Mouse (Mus musculus) thymus, postnatal 36 days (tissue): Measurements from ENCODE around the gene Ddx17.

Experiments
- DNase-seq, 2 experiments: peaks; one replicate each; pipeline ENCODE4 v3.0.0; 2022; ENCODE audit warnings: mixed read lengths in 2 of 2

Gene Ddx17

DNA sequence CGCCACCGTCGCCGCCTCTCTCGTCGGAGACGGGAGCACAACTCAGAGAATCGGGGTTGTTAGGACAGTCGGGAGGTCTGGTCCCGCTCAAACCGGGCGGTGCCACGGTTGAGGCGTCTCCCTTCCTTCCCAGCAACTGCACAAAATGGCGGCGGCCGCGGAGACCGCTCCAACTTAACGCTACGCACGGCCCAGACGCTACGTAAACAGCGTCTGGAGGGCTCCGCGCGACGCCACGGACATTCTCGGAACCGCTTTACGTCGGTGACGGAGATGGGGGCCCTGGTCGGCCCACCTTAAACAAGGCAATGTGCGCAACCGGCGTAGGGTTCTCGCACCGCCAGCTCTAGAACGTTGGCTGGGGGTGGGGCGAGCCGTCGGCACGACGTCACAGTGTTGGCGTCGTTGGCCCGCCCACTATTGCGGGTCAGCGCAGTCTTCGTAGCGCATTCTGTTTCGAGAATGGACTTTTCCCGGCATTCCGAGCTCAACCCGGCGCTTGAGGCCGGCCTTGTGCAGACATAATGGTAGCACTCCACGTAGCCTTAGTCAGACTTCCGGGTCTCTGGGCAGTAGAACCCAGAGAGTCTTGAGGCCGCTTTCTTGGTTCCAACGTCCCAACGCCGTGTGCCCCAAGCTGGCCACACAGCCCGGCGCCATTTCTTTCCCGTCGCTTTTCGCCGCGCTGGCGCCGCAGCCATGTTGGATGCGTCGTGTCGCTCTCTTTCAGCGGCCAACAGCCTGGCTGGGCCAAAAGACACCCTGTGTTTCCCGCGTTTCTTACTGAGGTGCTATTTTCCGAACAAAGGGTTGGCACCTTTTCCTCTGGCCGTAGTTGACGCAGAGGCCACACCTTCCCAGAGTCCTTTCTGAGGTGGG is at the start of gene Ddx17:
Ddx17 (minus strand) TSS at position 332 of the 879 bp plus-strand sequence.
- peak; percentile 95 to 98 for DNase-seq

DNA sequence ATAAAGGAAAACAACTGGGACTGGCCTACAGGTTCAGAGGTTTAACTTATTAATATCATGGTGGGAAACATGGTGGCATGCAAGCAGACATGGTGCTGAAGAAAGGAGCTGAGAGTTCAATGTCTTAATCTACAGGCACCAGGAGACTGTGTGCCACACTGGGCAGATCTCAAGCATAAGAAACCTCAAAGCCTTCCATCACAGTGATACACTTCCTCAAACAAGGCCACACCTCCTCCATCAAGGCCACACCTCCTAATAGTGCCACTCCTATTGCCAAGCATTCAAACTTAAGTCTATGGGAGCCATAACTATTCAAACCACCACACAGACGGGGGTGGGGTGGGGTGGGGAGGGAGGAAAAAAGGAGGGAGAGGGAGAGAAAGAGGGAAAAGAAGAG is 35.0 kb upstream of the Ddx17 start:
- no peak for DNase-seq

DNA sequence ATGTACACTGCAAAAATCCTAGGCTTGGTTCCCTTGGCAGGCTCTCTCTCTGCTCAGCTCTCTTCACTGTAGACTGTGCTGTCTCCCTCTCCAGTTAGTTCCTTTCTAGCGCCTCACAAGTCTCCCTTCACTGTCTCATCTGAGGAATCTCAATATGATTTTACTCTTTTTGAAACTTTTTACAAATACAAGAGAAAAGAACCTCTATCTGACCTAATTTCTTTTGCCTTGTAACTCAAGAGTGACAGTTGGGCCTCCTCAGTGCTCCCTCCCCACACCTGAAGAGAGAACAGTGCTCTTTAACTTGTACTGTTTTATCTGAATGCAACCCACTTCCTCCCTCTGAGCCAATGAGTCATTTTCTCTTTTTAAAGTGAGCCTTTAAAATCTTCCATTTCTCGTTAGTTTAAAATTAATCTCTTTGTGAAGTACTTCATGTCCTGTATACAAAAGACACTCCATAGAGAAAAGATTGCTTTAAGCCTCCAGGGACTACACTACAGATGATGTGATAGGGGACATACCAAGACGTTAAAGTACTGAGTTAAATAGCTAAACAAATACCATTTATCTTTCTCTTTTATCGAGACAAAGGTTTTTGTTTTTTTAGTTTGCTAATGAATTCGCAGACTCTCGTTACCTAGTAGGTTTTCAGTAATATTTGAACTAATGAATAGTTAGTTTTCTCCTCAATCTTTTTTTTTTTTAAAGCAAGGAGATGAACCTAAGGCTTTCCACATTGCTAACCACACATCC is 31.3 kb upstream of the Ddx17 start:
- peak; percentile 30 to 68 for DNase-seq

DNA sequence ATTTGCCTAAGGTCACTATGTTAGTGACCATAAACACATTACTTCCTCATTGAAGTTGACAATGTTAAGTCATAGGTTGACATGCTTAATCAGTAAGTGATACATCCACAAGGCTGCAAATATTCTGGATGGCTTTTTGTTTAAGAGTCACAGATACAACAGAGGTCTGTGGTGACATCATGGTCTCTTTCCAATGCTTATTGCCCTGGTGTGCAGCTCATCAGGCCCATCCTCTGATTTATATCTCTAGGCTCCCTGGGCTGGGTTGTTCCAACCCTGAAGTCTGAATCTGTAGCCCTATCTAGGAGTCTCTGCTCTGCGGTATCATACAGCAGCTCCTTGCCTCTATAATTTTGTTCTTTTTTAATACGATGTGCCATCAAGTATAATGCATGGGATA is 30.4 kb upstream of the Ddx17 start:
- peak in 1 of 2 experiments; percentile 8 for DNase-seq

DNA sequence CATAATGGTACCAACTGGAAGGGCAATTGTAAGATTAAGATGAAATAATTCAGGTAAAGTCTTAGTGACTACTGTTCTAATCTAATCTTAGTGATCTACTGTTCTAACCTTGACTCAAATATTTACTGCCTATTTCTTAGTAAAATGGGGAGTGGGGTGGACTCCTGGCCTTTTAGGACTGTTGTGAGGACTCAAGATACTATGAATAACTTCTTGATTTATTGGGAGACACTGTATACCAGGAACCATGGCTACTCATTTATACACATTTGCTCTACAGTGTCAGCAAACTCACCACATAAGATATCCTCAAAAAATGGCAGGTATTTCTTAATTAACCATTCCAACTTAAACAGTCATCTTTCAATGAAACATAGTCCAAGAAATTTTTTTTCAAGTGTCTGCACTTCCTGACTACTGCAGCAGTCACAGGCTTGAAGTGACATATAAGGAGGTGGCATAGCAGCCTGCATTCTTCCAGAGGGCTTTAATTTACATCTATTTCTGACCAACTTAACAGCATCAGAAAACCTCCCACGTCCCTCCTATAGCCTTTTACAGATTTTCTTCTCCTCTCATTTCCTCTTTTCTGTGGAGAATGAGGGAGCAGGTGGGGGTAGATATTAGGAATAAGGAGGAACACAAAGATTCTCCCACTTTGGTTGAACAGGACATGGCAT is 29.1 kb upstream of the Ddx17 start:
- DNase-seq: no peak

DNA sequence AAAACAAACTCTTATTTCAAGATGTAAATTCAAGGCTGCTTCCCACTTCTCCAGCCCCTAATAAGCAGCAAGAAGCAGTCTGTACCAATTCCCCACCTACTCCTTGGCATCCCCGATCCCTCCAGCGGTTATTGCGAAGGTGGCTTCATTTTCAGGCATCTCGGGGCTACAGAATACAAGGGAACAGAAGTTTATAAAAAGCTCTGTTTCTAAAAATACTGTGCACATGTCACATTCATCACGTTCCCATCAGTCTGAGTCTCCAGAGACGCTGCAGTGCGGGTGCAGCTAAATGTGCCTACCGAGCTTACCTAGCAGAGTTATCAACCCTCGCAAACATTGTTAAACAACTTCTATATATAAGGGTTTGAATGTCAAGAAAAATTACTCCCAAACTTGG is 15.9 kb upstream of the Ddx17 start:
- DNase-seq: no peak

DNA sequence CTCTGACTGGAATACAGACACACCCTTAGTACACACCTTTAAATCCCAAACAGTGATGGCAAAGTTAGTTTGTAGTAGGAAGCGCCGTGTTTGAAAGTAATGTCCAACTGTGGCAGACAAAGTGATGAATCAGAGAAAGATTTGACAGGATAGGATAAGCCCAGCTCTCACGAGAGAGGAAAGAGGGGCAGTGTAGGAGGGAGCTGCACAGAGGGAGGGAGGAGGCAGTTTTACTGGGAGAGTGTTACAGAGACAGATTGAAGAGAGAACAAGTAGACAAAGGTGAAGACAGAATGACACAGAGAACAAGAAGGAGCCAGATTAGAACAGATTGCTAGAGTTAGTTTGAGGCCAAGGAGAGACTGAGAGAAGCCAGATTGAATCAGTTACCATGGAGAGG is 13.1 kb upstream of the Ddx17 start:
- no peak for DNase-seq

DNA sequence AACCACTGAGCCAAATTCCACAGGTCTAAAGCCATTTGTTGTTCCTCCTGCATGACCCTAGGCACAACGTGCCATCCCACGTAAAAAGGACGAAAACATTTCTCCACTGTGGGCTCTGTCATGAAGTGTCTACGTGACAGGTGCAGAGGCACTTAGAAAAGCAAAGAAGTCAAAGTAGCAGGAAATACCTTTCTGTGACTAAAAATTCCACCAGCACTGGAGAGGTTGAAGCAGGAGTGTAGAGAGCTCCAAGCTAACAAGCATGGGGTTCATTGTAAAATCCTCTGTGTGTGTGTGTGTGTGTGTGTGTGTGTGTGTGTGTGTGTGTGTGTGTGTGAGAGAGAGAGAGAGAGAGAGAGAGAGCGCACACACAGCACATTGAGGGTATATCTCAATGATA is 6.0 kb upstream of the Ddx17 start:
- DNase-seq: no peak

DNA sequence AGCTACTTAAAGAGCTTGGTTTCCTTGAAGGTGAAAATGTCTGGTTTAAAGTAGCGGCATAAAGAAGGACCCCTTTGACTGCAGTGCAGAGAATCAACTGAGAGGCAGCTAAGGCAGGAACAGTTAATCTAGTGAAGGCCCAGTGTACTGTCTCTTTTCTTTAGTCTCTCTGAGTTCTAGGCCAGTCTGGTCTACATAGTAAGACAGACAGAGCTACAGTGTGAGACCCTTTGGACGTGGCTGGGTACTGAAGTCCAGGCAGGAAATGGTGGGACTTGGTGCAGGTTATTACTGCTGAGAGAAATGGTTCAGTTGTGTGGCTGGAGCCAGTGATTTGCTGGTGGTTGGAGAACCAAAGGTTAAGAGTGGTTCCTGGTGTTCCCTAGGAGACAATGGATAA is 1.7 kb upstream of the Ddx17 start:
- no peak for DNase-seq

DNA sequence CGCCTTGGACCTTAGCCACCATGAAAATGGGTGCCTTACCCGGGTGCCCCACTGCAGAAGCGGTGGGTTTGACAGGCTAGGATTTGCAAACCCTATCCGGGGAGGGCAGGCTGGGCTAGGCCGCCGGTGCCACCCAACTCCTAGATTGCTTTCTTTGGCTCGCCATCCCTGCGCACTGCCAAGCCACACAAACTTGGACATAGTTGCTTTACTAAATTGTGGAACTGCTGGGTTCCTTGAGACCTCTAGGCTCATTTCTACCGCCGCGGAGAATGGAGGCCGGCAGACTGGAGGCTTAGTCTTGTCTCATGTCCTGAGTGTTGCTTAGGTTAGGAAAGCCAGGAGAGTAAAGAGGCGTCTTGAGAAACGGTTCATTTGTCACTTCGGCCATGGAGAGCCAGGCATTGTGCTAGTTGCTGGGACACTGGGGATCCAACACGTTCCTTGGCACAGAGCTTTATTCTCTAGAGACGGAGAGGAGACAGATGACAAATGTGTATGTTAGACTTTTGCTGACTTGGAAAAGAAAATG is 814 bp upstream of the Ddx17 start:
- no peak for DNase-seq

DNA sequence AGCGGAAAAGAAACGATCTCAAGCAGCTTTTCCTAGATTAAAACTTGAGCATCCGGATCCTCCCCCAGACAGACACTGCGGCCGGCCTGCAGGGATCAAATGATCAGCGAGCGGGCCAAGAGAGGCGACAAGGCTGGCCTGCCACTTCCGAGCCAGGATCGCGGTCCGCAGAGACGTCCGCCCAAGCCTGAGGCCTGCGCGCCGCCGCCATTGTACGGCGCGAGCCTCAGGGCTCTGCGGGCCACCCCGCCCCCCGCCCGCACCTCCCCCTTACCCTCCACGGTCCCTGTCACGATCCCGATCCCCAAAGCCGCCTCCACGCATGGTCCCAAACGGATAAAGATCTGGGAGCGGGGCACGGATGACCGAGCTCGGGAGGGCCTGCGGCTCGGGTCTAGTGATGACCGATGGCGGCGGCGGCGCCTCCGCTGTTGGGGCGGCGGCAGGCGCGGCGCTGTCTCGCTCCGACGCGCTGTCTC is 581 bp downstream of the Ddx17 start:
- DNase-seq: no peak

DNA sequence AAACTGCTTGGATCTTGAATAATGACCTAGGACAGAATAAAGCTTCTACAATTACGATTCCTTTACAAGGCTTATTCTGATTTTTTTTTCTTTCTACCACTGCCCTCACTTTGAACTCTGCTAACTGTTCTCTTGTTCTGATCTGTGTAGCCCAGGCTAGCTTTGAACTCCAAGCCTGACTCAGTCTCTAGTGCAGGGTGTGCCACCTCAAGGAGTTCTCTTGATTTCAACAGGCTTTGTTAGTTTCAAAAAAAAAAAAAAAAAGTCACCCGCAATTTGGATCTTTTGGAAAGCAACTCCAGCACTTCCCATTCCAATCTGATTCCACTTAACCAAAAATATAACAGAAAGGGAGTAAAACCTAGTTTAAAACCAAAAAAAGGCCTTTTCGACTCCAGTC is 1.0 kb downstream of the Ddx17 start:
- no peak for DNase-seq

DNA sequence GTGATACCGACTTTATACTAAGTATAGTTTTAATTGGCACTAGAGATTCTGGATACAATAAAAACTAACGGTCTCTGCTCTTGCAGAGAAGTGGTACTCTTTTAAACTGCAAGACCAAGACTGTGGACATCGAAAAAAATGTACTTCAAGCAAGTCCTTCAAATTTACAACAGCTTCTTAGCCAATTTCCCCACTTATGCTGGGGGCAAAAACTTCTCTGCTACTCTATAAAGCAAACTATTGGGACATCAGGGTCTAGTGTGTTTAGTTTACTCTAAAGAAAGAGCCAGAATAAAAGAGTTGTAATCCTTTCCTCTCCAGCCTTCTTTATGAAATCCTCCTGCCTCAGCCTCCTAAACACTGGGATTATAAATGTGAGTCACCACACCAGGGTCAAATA is 2.6 kb downstream of the Ddx17 start:
- DNase-seq: no peak

DNA sequence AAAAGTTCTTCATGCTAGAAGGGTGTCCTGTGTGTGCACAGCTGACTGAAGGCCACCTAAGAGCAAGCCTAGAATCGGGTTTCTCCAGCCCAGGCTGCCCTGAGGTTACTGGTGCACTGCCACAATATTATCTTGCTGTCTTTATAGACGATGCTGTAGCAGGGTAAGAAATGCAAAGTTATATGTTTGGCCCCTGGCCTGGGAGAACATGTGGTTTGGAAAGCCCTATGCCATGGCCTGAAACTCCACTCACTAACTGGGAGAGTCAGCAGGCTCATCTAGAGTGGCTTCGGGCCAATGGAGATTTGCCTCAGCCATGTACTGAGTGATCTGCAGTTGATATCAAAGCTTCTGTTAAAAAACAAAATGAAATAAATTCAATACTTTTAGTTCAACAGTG is 12.7 kb downstream of the Ddx17 start:
- no peak for DNase-seq

DNA sequence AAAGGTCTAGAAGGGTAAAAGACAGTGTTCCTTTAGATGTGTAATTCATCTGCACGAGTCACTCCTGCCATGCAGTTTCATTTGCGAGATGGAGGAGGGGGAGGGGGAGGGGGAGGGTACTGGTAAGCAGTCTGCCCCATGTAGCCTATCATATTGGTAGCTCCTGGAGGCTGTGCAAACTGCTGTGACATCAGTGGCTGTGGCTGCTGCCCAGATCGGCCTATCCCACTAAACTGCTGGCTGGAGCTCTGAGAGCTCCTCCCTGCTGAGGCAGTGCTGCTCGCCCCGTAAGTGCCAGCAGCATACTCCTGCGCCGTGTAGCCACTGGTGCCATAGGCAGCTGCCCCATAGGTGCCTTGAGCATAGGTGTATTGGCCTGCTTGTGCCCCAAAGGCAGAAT is 16.6 kb downstream of the Ddx17 start:
- DNase-seq: no peak

DNA sequence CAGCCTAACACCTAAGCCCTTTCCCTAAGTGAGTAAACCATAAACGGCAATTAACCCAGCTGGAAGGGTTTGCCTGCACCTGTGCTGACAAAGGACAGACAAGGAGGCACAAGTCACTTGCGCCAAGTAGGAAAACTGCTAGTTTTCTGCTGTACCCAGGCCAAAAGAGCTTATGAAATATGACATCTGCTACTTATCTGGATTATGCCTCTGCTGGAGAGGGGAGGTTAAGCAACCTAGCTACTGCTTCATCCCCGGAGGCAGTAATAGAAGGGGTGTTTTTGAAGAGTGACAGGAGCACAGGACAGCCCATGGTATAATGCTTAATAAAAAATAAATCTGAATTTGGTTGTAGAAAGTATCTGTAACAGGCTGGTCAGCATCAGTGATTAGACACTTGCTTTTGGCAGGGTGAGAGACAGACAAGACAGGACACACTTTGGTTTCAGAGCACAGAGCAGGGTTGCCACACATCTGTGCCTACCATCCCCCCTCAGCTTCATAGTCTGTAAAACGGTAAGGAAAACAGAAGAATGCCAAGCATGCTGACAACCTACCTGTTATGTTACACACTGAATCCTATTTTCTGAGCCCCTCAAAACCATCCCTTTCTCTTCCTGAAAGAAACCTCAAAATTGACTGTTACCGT is 18.4 kb downstream of the Ddx17 start:
- DNase-seq: no peak

DNA sequence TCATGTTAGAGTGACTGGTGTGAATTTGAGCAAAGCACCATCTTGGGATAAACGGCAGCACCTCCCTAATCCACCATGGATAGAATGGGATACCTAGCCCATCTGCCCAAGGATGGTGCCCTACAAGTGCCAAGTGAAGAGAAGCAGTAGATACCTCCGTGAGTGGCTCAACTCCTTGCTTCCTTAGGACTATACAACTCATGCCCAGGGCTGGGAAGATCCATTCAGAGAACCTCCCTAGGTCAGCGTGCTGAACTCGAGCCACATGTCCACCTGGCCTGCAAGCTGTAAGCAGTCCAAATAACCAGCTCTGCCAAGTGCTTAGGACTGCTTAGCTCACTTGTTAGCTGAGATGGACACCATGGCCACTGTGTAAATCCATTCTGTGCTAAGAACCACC is 19.3 kb downstream of the Ddx17 start:
- no peak for DNase-seq

DNA sequence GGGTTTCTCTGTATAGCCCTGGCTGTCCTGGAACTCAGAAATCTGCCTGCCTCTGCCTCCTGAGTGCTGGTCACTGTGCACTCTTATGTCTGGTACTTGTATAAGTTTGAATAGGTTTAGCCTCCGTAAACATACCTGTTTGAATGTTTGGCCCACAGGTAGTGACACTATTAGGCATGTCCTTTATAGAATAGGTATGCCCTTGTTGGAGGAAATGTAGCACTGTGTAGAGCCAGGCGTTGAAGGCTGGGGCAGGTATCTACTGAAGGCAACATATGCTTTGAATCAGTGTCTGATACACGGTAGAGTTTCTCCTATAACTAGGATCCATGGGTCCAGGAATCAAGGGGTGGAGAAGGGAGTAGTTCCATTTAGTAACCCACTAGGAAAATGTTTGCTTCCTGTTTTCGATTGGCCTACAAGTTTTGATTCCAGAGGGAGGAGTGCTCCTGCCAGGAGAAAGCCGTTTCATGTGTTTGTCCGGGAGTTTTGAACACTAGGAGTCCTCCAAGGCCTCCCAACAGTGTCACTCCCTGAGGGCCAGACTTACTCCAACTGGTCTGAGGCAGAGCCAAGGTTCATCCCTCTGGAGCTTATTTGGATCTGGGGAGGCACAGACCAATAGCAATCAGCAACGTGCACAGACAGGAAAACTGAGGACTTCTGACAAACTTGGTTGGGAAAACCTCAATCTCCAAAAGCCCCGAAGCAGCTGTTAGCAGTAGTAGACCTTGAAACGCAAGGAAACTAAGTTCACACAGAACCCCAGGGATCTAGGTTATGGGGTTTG is 20.4 kb downstream of the Ddx17 start:
- no peak for DNase-seq

DNA sequence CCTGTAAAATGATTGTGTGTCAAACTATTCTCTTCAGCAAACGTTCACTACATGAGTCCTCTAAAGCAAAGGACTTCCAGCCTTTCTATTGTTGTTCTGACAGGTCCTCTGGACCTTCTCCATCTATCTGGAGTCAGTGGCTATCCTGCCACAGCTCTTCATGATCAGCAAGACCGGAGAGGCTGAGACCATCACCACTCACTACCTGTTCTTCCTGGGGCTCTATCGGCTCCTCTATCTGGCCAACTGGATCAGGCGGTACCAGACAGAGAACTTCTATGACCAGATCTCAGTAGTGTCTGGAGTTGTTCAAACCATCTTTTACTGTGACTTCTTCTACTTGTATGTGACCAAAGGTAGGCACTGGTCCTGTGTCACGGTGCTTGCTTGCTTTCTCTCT is 21.0 kb downstream of the Ddx17 start:
- DNase-seq: no peak

DNA sequence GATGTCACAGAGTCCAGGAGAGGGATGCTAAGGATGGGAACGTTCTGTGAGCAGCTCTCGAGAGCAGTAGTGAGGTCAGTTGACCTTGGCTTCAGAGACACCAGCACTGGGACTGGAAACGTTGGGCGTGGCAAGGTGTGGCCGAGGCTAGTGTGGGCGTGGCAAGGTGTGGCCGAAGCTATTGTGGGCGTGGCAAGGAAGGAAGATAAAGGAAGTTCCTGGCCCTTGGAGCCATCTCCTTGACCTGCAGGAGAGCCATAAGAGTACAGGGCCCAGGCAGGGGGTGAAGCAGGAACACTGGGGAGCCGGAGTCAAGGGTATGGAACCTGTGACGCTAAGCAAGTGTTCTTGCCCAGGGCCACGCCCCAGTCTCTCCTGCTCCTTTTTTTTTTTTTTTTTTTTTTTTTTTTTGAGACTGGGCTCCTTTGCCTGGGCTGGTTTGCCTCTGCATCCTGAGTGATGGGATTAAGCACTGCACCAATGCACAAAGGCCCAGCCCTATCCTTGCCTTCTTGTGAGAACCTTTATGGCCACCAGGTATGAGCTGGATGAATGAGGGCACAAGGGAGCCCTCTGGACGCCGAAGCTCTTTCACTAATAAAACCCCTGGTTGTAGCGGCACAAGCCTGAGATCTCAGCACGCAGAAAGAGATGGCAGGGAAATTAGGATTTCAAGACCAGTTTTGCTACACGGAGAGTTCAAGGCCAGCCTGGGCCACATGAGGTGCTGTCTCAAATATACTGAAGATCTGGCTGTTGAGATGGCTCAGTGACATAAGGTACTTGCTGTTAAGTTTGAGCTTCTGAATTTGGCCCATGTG is 26.9 kb downstream of the Ddx17 start:
- DNase-seq: no peak

DNA sequence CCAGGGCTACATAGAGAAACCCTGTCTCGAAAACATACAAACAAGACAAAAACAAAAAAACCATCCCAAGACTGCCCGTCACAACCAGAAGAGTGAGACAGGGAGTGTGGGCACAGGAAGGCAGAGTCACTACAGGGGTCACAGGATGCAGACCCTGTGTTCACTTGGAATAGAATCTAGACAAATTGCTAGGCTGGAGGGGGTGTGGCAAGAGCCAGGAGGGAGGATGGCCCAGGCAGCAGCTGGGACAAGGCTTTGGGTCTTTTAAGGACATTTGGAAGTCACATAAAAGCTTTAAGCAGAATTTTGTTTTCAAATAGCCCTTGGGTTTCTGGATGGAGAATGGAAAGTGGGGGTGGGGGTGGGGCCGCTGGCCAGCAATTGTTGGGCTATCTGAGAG is 28.0 kb downstream of the Ddx17 start:
- no peak for DNase-seq
